ENCODE assay signal across 20 mouse cellular contexts in genomic region chr2:165239533-165240144, GRCm38 (mm10). TPM values are rescaled to one million over a fixed set of nuclear protein-coding genes. Genes with fewer than 3 reads are reported as not detected.
A peak's percentile ranks its signal among the peaks of the same experiment; 100 is the strongest.
DNase-seq lines count a peak whose midpoint lies in the region; ATAC-seq and TF ChIP-seq lines count a peak whose summit lies in the region.
"Had no signal": no experiment of that assay in that cellular context is flagged by ENCODE, and none has a peak within 500 bp of the region (broad histone marks: within the 10 kb centered on the region; RNA-seq: fewer than 3 reads in every experiment).

No protein-coding gene starts in this region.

- TF ChIP-seq CTCF in gastrocnemius, adult 2 months (IDR thresholded peaks at IDR 0.05) = no peak

- WGBS in kidney, embryonic 16.5 days = 11% methylated on average over 15 of the region's 15 CpGs

- no peaks in the 10 kb centered on the region for H3K9me3 ChIP-seq in kidney, embryonic 16.5 days (ENCODE audit: low read length)
- H3K9me3 ChIP-seq: forebrain, embryonic 12.5 days; heart, embryonic 13.5 days; limb, embryonic 12.5 days; midbrain, embryonic 15.5 days; neural tube, embryonic 12.5 days had no signal

- intact Hi-C loops in gastrocnemius, adult 2 months (cut with DNase I) = loop anchor here (5.0 kb wide), 1 partner anchor 38 kb away; no protein-coding TSS in a partner anchor

- H3K4me2 ChIP-seq in kidney, embryonic 16.5 days (replicated peaks; ENCODE audit: low read depth, low read length) = no peak overlapping the region
- H3K4me2 ChIP-seq: forebrain, embryonic 12.5 days; heart, embryonic 13.5 days; limb, embryonic 12.5 days; midbrain, embryonic 15.5 days; neural tube, embryonic 12.5 days had no signal

- no peak overlapping the region for H3K27ac ChIP-seq in kidney, embryonic 16.5 days (ENCODE audit: low read length)
- H3K27ac ChIP-seq in gastrocnemius, adult 2 months = no peak overlapping the region
- H3K27ac ChIP-seq: forebrain, embryonic 12.5 days; heart, embryonic 13.5 days; limb, embryonic 12.5 days; midbrain, embryonic 15.5 days; neural tube, embryonic 12.5 days had no signal

- peaks cover 18% of the 10 kb centered on the region for H3K4me1 ChIP-seq in kidney, embryonic 16.5 days (ENCODE audit: insufficient read depth, low read length)

- DNase-seq in cerebellum, adult 18-20 months = peak; percentile 51 to 52
- peak; percentile 24 for DNase-seq in kidney, postnatal 14 days
- peak; percentile 50 for DNase-seq in ES-CJ7 (ENCODE audit: low read depth, low spot score)
- DNase-seq in forelimb bud, embryonic 11.5 days (ENCODE audit: low read depth, low spot score) = peak; percentile 50
- no peak for DNase-seq in gastrocnemius, adult 2 months
- DNase-seq: adrenal gland, adult 2 months; layer of hippocampus, postnatal 36 days; right cerebral cortex, postnatal 4 days; thymus, adult 18-20 months had no signal

- H3K4me3 ChIP-seq in kidney, embryonic 16.5 days (ENCODE audit: low read length) = no peak overlapping the region
- H3K4me3 ChIP-seq in gastrocnemius, adult 2 months = no peak overlapping the region
- H3K4me3 ChIP-seq: forebrain, embryonic 12.5 days; heart, embryonic 13.5 days; limb, embryonic 12.5 days; midbrain, embryonic 15.5 days; neural tube, embryonic 12.5 days had no signal

- no peak for ATAC-seq in cerebellum, adult (ENCODE audit: insufficient number of reproducible peaks, low FRiP score, low TSS enrichment)
- ATAC-seq in kidney, embryonic 16.5 days (ENCODE audit: low FRiP score, low TSS enrichment) = no peak
- no peak for ATAC-seq in activated CD4-positive, CD25-positive, alpha-beta regulatory T cell, adult 4 months
- ATAC-seq: inflammation-experienced regulatory T-cells, adult 6 months; midbrain, embryonic 15.5 days had no signal

- H3K27me3 ChIP-seq in kidney, embryonic 16.5 days (ENCODE audit: insufficient read depth, low read length) = peaks cover 93% of the 10 kb centered on the region

- no peaks in the 10 kb centered on the region for H3K36me3 ChIP-seq in kidney, embryonic 16.5 days (ENCODE audit: insufficient read depth, low read length)
- H3K36me3 ChIP-seq: forebrain, embryonic 12.5 days; heart, embryonic 13.5 days; limb, embryonic 12.5 days; midbrain, embryonic 15.5 days; neural tube, embryonic 12.5 days had no signal

- H3K9ac ChIP-seq in kidney, embryonic 16.5 days (replicated peaks; ENCODE audit: low read length) = no peak overlapping the region
- H3K9ac ChIP-seq: forebrain, embryonic 12.5 days; heart, embryonic 13.5 days; limb, embryonic 12.5 days; midbrain, embryonic 15.5 days; neural tube, embryonic 12.5 days had no signal

RNA-seq across cellular contexts. Expression of gene Cdh22, which starts 5.0 kb away (rescaled TPM):
- 0.77 and 0.98 TPM in 2 replicates for polyA plus RNA-seq in kidney, embryonic 16.5 days (2015; fragmentation: Nextera tagmentation; extraction: Ambion mirVana)
- under 1 TPM; 0.36 to 0.64 TPM for total RNA-seq in gastrocnemius, adult 2 months (2021)
- polyA plus RNA-seq in activated CD4-positive, CD25-positive, alpha-beta regulatory T cell, adult 4 months (2017; shearing (Covaris generic)) = not detected
- total RNA-seq: granulocyte monocyte progenitor cell, adult 5-6 weeks had no signal
- polyA plus RNA-seq: inflammation-experienced regulatory T-cells, adult 6 months; liver, embryonic 16.5 days had no signal

RNA-seq across cellular contexts. Expression of gene Slc35c2, which starts 48.0 kb away (rescaled TPM):
- 62.4 and 62.8 TPM in 2 replicates for polyA plus RNA-seq in kidney, embryonic 16.5 days (2015; fragmentation: Nextera tagmentation; extraction: Ambion mirVana)
- 10 to 100 TPM; 19.6 to 20.6 TPM for total RNA-seq in gastrocnemius, adult 2 months (2021)
- 10 to 100 TPM; 31.1 to 45.6 TPM for polyA plus RNA-seq in activated CD4-positive, CD25-positive, alpha-beta regulatory T cell, adult 4 months (2017; shearing (Covaris generic))
